Mouse (Mus musculus) liver, adult 2 months (tissue): ENCODE data around the gene Sos2. TPM values are rescaled to one million over a fixed set of nuclear protein-coding genes. Genes with fewer than 3 reads are reported as not detected.
"Not testable (repeated sequence)": the region's sequence is repeated elsewhere in the genome, so short reads cannot be mapped to it uniquely, and the experiment has no call there.

Experiments used
- DNase-seq: peaks from one replicate; pipeline ENCODE4 v3.0.0-alpha.2; 2011; ENCODE audit warnings: low read depth, low spot score; ENCODE audit errors: extremely low read depth
- H3K27ac ChIP-seq: fragments of 200-500 bp; replicated peaks from 2 replicates; pipeline ENCODE4 v1.5.1; 2012; ENCODE audit warnings: low read depth, mild to moderate bottlenecking, control low read depth, inconsistent platforms, low read length; ENCODE audit not compliant: insufficient read depth
- H3K27me3 ChIP-seq: fragments of 200-500 bp; 2 replicates; pipeline ENCODE4 v1.6.1; 2012; ENCODE audit warnings: mild to moderate bottlenecking, moderate library complexity, low read length, inconsistent platforms; ENCODE audit not compliant: control insufficient read depth, insufficient read depth
- H3K36me3 ChIP-seq: fragments of 200-500 bp; 2 replicates; pipeline ENCODE4 v1.6.1; 2012; ENCODE audit warnings: low read length, inconsistent platforms; ENCODE audit not compliant: control insufficient read depth, insufficient read depth
- H3K4me1 ChIP-seq: fragments of 200-500 bp; 2 replicates; pipeline ENCODE4 v1.6.1; 2011; ENCODE audit warnings: low read length; ENCODE audit not compliant: control insufficient read depth, insufficient read depth
- H3K4me3 ChIP-seq: fragments of 200-500 bp; 2 replicates; pipeline ENCODE4 v1.5.1; 2011; ENCODE audit warnings: low read depth, mild to moderate bottlenecking, control low read depth, low read length, moderate library complexity; ENCODE audit not compliant: insufficient read depth
- H3K79me2 ChIP-seq: fragments of 200-500 bp; 2 replicates; pipeline ENCODE4 v1.6.1; 2012; ENCODE audit warnings: inconsistent platforms, mild to moderate bottlenecking, low read length, moderate library complexity; ENCODE audit not compliant: control insufficient read depth, insufficient read depth
- H3K9ac ChIP-seq: fragments of 200-500 bp; 2 replicates; pipeline ENCODE4 v1.6.1; 2012; ENCODE audit warnings: low read depth, mild to moderate bottlenecking, control low read depth, inconsistent platforms, low read length
- CTCF ChIP-seq: fragments of 200-500 bp; IDR thresholded peaks from 2 replicates; pipeline ENCODE4 v1.5.1; 2011; ENCODE audit warnings: low read depth, low read length, control low read depth
- POLR2A ChIP-seq: fragments of 200-500 bp; IDR thresholded peaks from 2 replicates; pipeline ENCODE4 v1.6.1; 2011; ENCODE audit warnings: low read length, control low read depth; ENCODE audit not compliant: insufficient read depth; ENCODE audit errors: extremely low read depth
- WGBS: fragments of 180-500 bp; shearing (Covaris S2); methylation state at CpG from one replicate; pipeline ENCODE4 v1.1.7; 2018; 5-methylcytosine and 5-hydroxymethylcytosine counted together
- polyA plus RNA-seq: library from polyadenylated mRNA; depleted of rRNA; stranded (reverse); fragments of >200 nt; gene quantifications from 2 replicates; pipeline ENCODE4 v1.2.3, GENCODE M21; 2012
- total RNA-seq: library from RNA; depleted of rRNA; stranded (reverse); fragments of >200 nt; gene quantifications from 2 replicates; pipeline ENCODE4 v1.2.3, GENCODE M21; 2014

Gene Sos2
- total and polyA plus RNA-seq, 2 experiments = 7.3 to 11.1 TPM

DNA sequence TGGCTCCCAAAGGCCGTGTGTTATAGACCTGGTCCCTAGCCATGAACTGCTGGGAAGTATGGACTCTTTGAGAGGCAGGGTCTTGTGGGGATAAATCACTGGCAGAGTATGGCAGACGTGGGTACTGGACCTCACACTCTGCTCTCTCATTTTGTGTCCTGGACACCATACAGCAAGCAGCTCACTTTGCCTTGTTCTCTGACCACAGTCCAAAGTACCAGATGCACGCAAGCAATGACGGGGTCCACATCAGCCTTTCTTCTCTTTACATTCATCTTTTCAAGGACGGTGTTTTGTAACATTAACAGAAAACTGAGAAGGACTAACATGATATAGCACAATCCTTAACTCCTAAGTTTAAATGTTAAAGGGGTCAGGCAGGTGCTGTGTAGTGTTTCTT, 38.8 kb downstream of the Sos2 start:
- no peak overlapping the region for H3K9ac ChIP-seq
- WGBS = 52% methylated on average over 5 of the region's 5 CpGs
- no peaks in the 10 kb centered on the region for H3K79me2 ChIP-seq
- DNase-seq = peak; percentile 53
- no peak overlapping the region for H3K4me3 ChIP-seq
- no peaks in the 10 kb centered on the region for H3K27me3 ChIP-seq
- TF ChIP-seq CTCF = no peak
- H3K36me3 ChIP-seq = peaks cover 17% of the 10 kb centered on the region
- peaks cover 7% of the 10 kb centered on the region for H3K4me1 ChIP-seq
- H3K27ac ChIP-seq = no peak overlapping the region

DNA sequence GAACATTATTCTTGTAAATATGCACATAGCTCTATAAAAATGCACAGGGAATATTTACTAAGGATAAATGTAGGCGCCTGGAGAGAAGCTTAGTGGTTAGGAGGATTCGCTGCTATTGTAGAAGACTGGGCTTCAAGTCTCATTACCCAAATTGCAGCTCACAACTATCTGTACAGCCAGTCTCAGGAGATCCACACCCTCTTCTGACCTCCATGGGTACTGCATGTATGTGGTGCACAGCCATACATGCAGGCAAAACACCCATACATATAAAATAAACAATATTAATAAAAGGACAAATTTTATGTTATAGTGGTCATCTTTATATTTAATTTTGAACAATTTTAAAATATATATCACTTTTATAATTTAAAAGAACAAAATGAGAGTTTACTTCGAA, 46.9 kb downstream of the Sos2 start:
- Histone ChIP-seq H3K4me1 (no peaks in the 10 kb centered on the region), H3K27ac (no peak overlapping the region), H3K79me2 (no peaks in the 10 kb centered on the region), H3K9ac (no peak overlapping the region), H3K27me3 (no peaks in the 10 kb centered on the region), H3K36me3 (peaks cover 23% of the 10 kb centered on the region), H3K4me3 (no peak overlapping the region)
- no peak for DNase-seq
- TF ChIP-seq CTCF (0 out of 2 replicates have a peak, but pooled peaks have one; percentile 8), POLR2A (no peak)
- WGBS = 92% methylated on average over 3 of the region's 3 CpGs

GRCm38 (mm10) chr12:69618590-69618989, 63.1 kb downstream of the Sos2 start:
- 64% methylated on average over 5 of the region's 5 CpGs for WGBS
- H3K4me3 ChIP-seq, H3K27ac ChIP-seq, DNase-seq, H3K79me2 ChIP-seq, H3K27me3 ChIP-seq, H3K4me1 ChIP-seq, H3K9ac ChIP-seq: not testable (repeated sequence)
- H3K36me3 ChIP-seq = peaks cover 27% of the 10 kb centered on the region

GRCm38 (mm10) chr12:69604367-69604766, 77.3 kb downstream of the Sos2 start:
- Histone ChIP-seq H3K4me3 (no peak overlapping the region), H3K4me1 (no peaks in the 10 kb centered on the region), H3K9ac (no peak overlapping the region), H3K36me3 (peaks cover 27% of the 10 kb centered on the region), H3K27ac (no peak overlapping the region), H3K79me2 (no peaks in the 10 kb centered on the region), H3K27me3 (no peaks in the 10 kb centered on the region)
- WGBS = 96% methylated on average over 2 of the region's 2 CpGs
- TF ChIP-seq POLR2A = no peak
- TF ChIP-seq CTCF = no peak
- DNase-seq = no peak

GRCm38 (mm10) chr12:69597446-69597845, 84.2 kb downstream of the Sos2 start:
- Histone ChIP-seq H3K27ac (no peak overlapping the region), H3K36me3 (peaks cover 24% of the 10 kb centered on the region), H3K4me3 (no peak overlapping the region), H3K79me2 (no peaks in the 10 kb centered on the region), H3K9ac (no peak overlapping the region), H3K27me3 (no peaks in the 10 kb centered on the region), H3K4me1 (no peaks in the 10 kb centered on the region)
- 93% methylated on average over 4 of the region's 4 CpGs for WGBS
- TF ChIP-seq CTCF = no peak
- no peak for TF ChIP-seq POLR2A
- no peak for DNase-seq

DNA sequence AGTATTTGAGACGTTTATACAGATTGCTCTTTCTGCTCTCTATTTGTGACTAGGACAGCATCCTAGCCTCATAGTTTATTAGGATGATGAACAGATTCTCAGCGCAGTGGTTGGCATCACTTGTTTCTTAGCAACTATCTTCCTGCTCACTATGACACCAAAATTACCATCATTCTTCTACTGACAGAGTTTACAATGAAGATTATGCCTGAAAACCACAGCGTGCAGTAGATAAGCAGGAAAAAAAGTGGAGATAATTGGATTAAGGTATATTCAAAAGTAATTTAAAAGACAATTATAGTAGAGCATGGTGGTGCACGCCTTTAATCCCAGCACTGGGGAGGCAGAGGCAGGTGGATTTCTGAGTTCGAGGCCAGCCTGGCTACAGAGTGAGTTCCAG, 88.5 kb downstream of the Sos2 start:
- Histone ChIP-seq H3K27ac (no peak overlapping the region), H3K9ac (no peak overlapping the region), H3K27me3 (no peaks in the 10 kb centered on the region), H3K4me1 (no peaks in the 10 kb centered on the region), H3K4me3 (no peak overlapping the region), H3K36me3 (peaks cover 25% of the 10 kb centered on the region), H3K79me2 (no peaks in the 10 kb centered on the region)
- WGBS = 93% methylated on average over 5 of the region's 5 CpGs
- no peak for DNase-seq
- no peak for TF ChIP-seq POLR2A
- TF ChIP-seq CTCF = no peak
